Mouse (Mus musculus) layer of hippocampus, adult 8-10 months (tissue): ENCODE data around the gene Ngf. TPM values are rescaled to one million over a fixed set of nuclear protein-coding genes. Genes with fewer than 3 reads are reported as not detected.

Experiments used
- DNase-seq, 2 experiments: peaks; one replicate each; pipeline ENCODE4 v3.0.0; 2022; ENCODE audit warnings: low spot score in 2 of 2
- total RNA-seq, 4 experiments: library from RNA; stranded (reverse); gene quantifications; 2 replicates each; pipeline ENCODE4 v1.2.4; 2022

Gene Ngf
- total RNA-seq, 4 experiments from 2014 or later = 7.4 to 11.1 (median 8.8) TPM

DNA sequence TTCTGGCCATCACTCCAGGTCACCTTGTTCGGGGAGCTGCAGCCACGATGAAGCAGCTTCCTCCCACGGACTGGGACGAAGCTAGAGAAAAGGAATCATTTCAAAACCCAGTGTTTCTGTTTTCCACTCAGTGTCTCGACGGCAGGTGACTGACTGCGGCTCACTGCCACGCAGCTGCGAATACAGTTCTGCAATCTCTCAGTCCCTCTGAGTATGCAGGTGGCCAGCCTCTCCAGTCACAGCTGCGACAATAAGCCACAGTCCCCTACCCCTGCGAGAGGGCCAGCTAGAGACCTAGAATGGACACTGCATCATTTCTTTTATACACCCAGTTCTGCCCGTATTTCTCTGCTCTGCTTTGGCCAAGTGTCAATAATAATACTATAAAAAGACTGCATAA lies 36.3 kb downstream of the Ngf start:
- no peak for DNase-seq

DNA sequence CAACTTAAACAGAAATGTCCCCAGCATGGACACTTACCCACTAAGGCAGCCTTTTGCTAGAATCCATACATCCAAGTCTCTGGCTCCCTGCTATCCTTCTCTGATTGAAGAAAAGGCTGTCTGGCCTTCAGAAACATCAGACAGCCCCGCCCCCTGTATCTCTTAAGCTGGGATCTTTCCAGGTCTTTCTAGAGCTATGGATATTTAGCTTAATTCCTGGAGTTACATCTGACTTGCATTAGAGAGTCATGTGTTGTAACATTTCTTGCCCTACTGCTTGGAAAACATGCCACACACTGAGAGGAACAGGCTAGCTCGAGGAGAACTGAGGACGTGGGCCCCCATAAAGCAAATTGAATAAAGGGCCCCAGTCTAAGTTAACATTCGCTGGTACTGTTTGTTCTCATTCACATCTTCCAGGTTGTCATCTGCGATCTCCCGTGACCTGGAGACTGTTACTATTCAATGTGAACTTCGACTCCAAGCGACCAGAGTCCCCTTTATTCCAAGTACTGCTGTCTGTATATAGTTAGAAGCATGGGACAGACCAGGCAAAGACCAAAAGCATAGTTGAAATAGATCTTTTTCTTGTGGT lies 38.0 kb downstream of the Ngf start:
- no peak for DNase-seq

DNA sequence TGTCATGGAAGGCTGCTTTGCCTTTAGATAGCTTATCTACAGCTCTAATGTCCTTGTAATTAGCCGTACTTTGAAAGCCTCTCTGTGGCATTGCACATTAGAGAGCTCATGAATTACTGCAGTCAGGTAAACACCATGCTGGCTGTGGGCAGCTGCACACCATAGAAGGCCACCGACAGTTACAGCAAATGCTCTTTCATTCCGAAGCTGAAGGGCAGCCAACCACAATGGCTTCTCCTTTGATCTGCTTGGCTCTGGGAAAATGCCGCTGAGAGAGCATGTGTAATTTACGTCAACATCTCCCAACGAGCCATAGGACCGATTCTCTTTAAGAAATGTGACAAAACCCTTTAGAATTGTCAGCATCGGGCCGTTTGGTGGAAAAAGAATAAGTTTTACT lies 38.7 kb downstream of the Ngf start:
- DNase-seq = no peak

DNA sequence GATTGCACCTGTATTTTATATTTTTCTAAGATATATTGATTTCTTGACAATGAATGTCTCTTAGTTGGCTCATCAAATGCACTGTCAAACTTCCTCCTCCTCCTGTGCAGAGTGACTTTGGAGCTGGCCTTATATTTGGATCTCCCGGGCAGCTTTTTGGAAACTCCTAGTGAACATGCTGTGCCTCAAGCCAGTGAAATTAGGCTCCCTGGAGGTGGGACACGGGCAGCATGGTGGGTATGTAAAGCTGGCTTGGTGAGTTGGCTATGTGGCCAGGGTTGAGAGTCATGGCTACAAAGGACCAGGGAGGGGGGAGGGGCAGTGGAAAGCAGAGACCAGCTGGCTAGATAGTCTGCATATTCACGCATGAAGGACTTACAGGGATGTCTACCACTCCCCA lies 39.9 kb downstream of the Ngf start:
- no peak for DNase-seq

DNA sequence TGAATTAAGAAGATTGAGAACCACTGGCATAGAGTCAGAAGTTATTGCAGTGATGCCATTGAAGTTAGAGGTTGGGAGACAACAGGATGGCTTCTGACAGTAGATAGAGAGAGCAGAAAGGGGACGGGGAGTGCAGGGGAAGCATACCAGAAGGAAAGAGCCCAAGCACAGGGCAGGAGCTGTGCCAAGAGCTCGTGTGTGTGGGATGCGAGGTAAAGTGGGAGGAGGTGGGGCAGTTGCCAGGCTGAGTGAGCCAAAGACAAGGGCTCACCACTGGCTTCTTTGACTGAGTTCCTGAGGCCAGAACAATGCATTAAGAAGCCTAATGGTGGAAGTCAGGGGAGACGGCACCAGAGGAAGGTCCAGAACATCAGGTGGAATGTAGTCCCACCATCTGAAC lies 47.2 kb downstream of the Ngf start:
- DNase-seq = no peak

DNA sequence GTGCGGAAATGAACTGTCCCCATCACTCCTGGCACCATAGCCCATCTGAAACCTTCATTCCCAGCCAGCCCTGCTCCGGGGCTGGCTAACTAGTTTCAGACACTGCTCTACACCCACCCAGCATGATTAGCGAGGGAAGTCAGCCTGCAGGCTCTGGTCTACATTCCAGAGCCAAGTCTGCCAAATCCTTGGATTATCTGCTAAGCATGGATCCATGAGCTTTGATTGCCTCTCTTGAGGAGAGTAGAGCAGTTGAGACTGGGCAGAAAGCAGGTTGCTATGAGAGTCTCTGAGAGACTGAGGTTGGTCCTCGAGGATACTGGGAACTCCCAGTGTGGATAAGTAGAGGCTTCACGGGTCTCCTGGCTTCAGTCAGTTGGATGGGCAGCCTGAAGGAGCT lies 51.3 kb downstream of the Ngf start:
- no peak for DNase-seq

DNA sequence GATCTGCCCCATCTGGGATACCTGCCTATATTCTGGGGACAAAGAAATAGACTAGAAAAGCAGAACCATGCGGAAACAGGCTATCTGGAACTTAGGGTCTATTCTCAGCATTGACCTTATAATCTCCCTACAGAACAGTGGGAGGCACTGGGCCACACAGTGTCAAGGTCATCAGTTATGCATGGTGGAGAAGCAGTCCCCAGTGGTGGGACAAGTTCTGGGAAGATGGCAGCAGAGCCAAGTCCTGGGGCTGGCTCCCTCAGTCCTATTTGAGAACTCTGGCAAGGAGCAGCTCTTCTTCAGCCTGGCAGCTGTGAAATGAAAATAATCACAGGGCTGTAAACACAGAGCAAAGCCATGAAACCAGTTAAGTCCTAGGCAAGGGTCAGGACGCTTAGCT lies 54.0 kb downstream of the Ngf start:
- DNase-seq = no peak

DNA sequence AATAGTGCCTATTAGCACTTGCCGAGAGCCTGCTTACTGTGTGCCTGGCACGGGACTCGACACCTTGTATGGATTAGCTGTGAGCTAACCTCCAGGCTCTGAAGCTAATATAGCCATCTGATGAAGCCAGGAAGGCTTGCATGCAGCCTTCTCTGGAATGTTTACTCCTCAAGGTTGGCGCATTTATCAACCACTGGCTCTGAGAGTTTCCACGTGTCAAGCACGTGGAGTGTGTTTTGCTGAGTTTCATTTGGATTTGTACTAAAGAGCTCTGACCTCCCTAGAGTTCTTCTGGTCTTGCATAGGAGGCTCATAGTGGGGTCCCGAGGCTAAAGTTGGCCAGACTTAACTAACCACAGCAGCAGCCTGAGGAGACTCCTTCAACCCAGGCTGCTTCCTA lies 55.2 kb downstream of the Ngf start:
- no peak for DNase-seq

DNA sequence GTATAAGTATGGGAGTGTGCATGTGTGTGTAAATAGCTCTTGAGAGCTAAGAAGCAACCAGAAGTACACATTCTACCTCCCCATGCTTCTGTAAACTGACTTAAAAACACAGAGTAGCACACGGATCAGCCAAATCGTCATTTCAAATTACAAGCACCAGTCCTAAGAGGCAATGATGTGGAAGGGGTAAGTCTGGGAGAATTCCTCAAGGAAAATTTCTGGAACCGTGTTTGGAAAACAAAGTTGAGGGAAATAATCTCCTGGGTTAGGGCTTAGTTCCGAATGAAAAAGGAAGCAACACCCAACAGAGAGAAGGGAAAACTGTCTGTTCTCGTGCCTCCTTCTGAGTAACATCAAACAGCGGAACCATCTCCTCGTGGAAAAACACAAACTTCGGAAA lies 56.1 kb downstream of the Ngf start:
- DNase-seq = no peak

DNA sequence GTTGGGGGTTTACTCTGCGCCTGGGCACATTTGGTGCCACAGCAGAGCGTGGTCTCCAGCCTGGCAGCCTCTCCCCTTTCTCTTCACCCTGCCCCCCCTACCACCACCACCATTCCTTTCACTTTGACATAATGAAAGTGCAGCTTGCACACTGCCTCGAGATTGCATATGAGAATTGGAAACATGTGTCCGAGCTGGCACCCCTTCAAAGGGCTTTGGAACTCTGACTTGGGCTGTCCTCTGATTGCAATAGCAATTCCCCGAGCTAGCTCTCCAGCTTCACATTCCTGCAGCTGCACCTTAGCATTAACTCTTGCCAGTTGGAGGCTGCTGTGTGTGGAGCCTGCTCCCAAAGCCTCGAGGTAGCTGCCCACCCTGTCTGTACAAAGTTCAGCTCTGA lies 56.8 kb downstream of the Ngf start:
- no peak for DNase-seq

DNA sequence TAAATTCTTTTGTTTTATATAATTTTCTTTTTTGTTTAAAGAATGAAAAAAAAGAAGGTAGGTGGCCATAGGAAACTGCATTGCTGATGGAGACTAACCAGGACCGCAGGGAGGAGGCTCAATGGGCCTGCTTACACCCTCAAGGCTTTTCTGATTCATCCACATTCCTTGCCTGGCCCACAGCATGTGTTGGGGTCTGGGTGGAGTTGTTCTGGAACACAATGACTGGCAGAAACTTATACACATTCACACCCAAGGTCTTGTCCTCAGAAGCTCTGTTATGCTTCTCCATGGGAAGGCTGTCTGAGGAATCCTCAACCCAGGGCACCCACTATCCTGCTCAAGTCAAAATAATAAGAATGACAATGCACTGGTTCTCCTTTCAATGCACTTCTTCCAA lies 65.0 kb downstream of the Ngf start:
- DNase-seq = no peak

DNA sequence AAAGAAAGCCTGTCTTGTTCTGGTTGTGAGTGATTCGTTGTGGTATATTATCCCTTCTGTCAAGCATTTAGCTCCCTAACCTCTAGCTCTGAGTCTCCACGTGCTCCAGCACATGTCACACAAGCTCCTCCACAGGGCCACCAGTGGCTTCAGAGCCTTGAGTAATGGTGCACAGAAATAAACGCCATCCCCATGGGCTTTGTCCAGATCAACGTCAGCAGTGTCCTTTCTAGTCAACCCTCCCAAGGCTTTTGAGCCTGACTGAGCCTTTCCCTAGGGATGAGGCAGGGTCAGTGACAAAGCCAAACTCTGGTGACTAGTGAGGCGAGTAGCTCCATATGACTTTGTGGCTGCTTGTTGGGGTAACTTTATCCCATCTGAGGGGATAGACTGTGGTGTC lies 73.9 kb downstream of the Ngf start:
- no peak for DNase-seq

DNA sequence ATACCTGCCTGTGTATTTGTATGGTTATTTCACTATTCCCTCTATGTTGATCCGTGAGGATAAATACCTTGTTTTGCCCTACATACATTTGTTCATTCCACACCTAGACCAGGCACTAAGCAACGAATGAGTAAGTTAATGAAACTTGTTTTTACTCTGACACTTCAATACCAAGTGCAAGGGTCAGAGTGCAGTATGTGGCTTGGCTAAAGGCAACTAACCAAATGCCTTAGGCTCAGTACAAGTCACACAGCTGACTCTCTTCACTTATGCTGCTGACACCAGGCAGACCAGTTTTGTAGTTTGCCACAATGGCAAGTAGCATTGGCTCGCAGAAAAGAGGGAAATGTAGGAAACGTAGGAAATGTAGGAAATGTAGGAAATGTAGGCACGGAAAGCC lies 77.8 kb downstream of the Ngf start:
- no peak for DNase-seq

DNA sequence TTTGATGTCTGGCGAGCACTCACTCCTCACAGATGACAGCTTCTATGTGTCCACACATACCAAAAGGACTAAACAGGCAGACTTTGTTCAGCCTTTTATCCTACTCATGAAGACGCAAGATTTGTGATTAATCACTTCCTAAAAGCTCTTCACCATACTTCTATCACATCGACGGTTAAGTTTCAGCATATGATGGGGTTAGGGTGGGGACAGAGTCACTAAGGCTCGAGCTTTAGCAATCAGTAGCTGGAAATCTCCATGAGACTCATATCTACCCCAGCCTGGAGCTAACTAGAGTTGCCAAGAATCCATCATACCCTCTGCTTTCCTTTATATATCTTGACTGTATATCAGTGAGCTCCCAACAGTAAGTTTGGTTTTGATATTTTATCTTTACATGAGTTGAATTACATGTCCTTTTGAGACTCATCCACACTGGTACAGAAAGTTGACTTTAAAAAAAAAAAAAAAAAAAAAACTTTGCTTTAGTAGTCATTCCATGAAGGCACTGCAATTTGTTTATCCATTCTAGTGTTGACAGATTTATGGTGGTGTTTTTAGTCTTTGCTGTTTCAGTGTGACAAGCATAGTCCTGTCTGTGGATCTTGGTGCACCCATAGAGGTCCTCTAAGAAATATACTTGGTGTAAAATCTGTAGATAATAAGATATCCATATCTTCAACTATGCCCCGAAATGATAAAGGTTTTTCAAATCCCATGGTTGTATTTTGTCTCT lies 84.4 kb downstream of the Ngf start:
- no peak for DNase-seq

DNA sequence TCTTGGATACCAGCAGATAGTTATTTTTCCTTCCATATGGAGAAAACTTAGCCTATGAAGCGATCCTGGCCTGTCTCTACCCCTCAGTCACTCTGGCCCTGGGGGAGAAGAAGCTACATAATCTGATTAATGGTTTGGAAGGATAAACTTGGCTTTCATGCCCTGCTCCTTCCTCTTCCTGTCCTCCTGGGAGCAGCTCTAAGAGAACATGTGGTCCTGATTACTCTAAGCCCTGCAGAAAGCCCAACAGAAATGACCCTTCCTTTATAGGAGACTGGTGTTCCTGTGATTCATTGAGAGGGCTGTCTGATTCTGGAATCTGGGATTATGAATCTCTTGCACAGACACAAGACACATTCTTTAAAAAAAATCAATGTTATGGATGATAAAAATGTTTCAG lies 86.4 kb downstream of the Ngf start:
- no peak for DNase-seq

DNA sequence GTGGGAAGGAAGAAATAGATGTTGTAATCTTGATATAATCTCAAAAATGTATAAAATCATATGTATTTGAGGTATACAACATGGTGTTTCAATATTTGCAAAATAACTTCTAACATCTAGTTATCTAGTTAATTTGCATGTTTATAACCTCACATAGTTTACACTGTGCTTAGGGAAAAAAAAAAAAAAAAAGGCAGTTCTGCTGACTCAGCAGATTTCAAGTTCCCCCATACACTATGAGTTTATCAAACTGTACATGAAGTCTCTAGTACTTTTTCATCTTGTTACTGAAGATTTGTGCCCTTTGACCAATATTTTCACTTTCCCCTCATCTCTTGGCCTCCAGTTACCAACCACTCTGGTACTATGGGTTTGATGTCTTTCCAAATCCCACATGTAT lies 86.9 kb downstream of the Ngf start:
- no peak for DNase-seq
